Mouse (Mus musculus): Measurements from ENCODE around the gene Odf2l. TPM values are rescaled to one million over a fixed set of nuclear protein-coding genes. Genes with fewer than 3 reads are reported as not detected.

Gene Odf2l
- 24.8 and 26.6 TPM in 2 replicates for polyA plus RNA-seq (2016; fragmentation: Nextera tagmentation; extraction: Ambion mirVana)

DNA sequence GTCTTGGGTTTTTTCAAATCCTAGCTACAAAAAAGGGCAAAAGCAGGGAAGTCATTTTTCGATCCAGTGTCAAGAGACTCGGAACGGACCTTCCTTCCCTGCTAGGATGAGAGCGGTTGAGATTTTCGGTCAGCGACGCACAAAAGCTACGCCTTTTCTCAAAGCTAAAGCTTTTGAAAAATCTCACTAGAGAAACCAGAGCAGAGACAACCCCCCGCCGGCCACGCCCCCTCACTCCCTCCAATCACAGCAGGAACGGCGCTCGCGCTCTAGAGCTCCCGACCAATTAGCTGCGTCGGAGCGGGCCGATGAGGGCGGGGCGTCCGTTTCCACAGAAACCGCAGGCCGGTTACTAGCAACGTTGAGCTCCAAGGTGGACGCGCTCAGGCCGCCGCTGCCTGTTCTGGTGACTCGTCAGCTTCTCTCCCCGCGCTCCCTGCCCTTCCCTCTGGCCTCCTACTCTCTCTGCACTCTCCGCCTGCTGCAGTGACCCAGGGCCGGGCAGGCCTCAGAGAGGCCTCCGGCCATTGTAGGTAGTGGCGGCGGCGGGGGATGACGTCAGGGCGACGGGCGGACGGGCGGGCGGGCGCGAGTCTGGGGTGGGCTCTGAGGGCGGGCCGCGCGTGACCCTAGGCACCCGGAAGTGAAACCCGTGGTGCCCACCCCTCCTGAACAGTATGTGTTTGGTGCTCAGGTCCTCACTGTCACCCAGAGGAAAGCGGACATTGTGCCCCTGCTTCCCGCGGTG is at the start of gene Odf2l:
Gene Odf2l, plus strand, starts transcription at position 335 of the 748 bp plus-strand sequence.
- peak within 1 kb of the TSS; percentile 75 for H3K4me2 ChIP-seq (replicated peaks)
- WGBS = under 1% methylated on average over 54 of the region's 57 CpGs
- H3K4me1 ChIP-seq = peaks cover 9% of the 10 kb centered on the region; the same call in 1 of the 2 replicates

DNA sequence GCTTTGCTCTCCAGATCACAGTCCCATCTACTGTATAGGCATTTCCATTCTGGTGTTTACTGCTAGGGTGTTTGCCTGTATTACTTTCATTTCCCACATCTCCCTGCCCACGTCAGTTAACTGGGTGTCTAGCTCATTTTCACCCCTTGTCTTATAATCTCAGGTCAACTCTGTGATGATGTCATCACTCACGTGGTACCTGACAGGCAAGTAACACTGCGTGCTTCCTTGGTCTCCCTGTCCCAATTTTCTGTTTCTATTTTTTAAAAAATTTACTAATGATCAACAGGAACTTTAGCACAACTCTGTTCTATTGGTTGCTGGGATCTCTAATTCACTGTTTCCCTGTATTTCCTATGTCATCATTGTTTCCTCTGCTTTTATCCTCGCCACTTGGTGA is 49.4 kb upstream of the Odf2l start:
- H3K4me3 ChIP-seq = no peak overlapping the region
- 86% methylated on average over 4 of the region's 4 CpGs for WGBS
- no peak for ATAC-seq (ENCODE audit: low FRiP score)

More for the DNA sequence above, at the start of gene Odf2l:
- no peaks in the 10 kb centered on the region for H3K36me3 ChIP-seq
- H3K27me3 ChIP-seq = no peaks in the 10 kb centered on the region
- peak within 1 kb of the TSS; percentile 97 for H3K27ac ChIP-seq
- peak; percentile 99 for ATAC-seq (ENCODE audit: low FRiP score)
- no peaks in the 10 kb centered on the region for H3K9me3 ChIP-seq (replicated peaks)
- H3K4me3 ChIP-seq = peak within 1 kb of the TSS; percentile 72
- H3K9ac ChIP-seq = peak within 1 kb of the TSS; percentile 81

DNA sequence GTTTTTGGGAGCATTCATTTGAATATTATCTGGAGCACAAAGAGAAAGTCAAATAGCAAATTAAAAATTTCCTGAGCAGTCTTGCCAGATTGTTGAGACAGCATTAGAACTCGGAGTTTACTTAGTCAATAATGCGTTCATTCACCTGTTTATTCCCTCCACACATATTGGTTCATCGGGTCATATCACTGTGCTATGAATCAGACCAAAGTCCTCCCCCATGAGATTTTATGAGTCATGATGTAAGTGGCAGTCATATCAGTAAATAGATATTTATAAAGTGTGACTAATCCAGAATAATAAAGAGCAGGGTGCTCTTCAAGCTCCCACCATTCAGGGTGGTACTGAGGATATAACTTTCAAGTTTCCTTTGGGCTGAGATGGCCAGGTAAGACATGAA is 46.0 kb upstream of the Odf2l start:
- WGBS = 95% methylated on average over 3 of the region's 3 CpGs

More for the DNA sequence above, 49.4 kb upstream of the Odf2l start:
- no peak overlapping the region for H3K9ac ChIP-seq
- no peak overlapping the region for H3K4me2 ChIP-seq (replicated peaks)
- H3K9me3 ChIP-seq (replicated peaks) = no peaks in the 10 kb centered on the region
- no peaks in the 10 kb centered on the region for H3K27me3 ChIP-seq
- no peaks in the 10 kb centered on the region for H3K4me1 ChIP-seq
- H3K36me3 ChIP-seq = no peaks in the 10 kb centered on the region
- H3K27ac ChIP-seq = no peak overlapping the region

DNA sequence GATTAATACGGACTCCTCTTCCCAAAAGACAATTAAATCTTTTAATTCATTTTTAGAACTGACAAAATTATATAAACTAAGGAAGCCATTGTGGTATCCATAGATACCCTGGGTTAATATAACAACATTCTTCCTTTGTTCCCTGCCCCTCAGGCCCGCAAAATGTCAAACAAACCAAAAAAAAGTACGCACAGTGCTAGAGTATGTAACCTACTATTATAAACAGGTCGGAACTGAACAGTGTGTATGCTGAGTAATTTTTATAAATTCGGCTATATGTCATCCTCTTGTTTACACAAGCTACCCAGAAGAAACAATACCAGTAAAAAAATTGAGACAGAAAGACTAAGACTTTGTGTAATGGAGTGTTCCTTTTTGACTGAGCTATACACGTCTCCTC is 40.0 kb upstream of the Odf2l start:
- Histone ChIP-seq H3K9me3 (replicated peaks) (no peaks in the 10 kb centered on the region), H3K4me1 (no peaks in the 10 kb centered on the region), H3K9ac (no peak overlapping the region), H3K27ac (no peak overlapping the region), H3K27me3 (no peaks in the 10 kb centered on the region), H3K36me3 (no peaks in the 10 kb centered on the region), H3K4me2 (replicated peaks) (no peak overlapping the region), H3K4me3 (no peak overlapping the region)
- 85% methylated on average over 6 of the region's 6 CpGs for WGBS
- no peak for ATAC-seq (ENCODE audit: low FRiP score)

More for the DNA sequence above, 46.0 kb upstream of the Odf2l start:
- Histone ChIP-seq H3K27ac (no peak overlapping the region), H3K4me3 (no peak overlapping the region), H3K36me3 (no peaks in the 10 kb centered on the region), H3K4me1 (no peaks in the 10 kb centered on the region), H3K4me2 (replicated peaks) (no peak overlapping the region), H3K27me3 (no peaks in the 10 kb centered on the region), H3K9me3 (replicated peaks) (no peaks in the 10 kb centered on the region), H3K9ac (no peak overlapping the region)
- ATAC-seq (ENCODE audit: low FRiP score) = no peak

DNA sequence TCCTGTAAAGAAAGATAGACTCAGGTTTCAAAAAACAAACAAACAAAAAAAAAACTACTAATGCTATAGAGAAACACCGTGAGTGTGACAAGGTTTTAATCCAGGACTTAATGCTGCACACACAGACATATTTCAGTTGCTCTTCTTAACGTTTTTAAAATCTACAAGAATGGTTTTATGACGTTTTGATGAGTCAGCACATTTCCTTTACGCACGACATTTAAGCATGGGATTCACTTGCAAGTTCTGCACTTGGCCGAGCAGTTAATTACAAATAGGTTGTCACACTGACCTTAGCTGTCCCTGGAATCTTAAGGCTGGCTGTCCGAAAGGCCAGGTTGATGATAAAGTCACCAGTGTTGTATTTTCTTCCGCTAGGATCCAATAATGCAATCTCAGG is 37.5 kb upstream of the Odf2l start:
- no peak overlapping the region for H3K9ac ChIP-seq
- H3K4me2 ChIP-seq (replicated peaks) = no peak overlapping the region
- no peak overlapping the region for H3K27ac ChIP-seq
- H3K4me3 ChIP-seq = no peak overlapping the region
- no peaks in the 10 kb centered on the region for H3K36me3 ChIP-seq
- no peaks in the 10 kb centered on the region for H3K9me3 ChIP-seq (replicated peaks)
- no peaks in the 10 kb centered on the region for H3K27me3 ChIP-seq
- 82% methylated on average over 8 of the region's 8 CpGs for WGBS
- no peak for ATAC-seq (ENCODE audit: low FRiP score)
- H3K4me1 ChIP-seq = no peaks in the 10 kb centered on the region

DNA sequence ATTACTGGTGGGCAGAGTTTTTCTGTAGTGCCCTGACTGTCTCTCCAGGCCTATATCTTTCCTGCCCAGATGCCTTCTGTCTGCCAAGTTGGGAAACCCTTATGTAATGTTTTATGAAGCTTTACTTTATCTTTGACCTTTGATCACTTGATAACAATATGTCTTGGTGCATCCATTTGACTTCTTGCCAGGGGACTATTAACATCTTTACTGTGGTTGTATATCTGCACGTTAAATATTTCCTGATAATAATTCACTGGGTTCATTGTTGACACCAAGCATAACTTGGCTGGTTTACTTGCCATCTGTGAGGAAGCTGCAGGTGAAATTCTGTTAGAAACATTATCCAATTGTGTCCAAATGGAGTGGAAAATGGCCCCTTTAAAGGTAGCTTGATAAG is 35.3 kb upstream of the Odf2l start:
- Histone ChIP-seq H3K36me3 (no peaks in the 10 kb centered on the region), H3K27ac (no peak overlapping the region), H3K9me3 (replicated peaks) (no peaks in the 10 kb centered on the region), H3K4me3 (no peak overlapping the region), H3K4me2 (replicated peaks) (no peak overlapping the region), H3K9ac (no peak overlapping the region), H3K4me1 (no peaks in the 10 kb centered on the region), H3K27me3 (no peaks in the 10 kb centered on the region)
- WGBS = 93% methylated on average over 1 of the region's 1 CpGs
- ATAC-seq (ENCODE audit: low FRiP score) = no peak

DNA sequence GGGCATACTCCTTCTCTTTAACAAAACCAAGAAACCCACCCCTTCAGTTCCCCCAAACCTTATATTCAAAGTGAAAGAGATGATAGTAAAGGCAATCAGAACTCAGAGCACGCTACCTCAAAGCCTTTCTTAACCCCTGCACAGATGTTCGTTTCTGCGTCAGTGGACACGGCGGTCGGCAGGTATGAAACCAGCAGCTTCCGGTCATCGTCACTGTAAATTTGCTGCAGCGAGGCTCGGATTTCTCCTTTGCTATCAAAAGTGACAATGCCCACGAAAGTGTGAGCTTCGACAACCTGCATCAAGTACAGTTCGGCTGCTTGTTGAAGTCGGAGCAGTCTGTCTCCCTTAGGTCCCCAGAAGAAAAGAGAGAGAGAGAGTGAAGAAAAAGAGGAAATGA is 32.2 kb upstream of the Odf2l start:
- Histone ChIP-seq H3K4me2 (replicated peaks) (no peak overlapping the region), H3K36me3 (no peaks in the 10 kb centered on the region), H3K9ac (no peak overlapping the region), H3K9me3 (replicated peaks) (no peaks in the 10 kb centered on the region), H3K4me1 (no peaks in the 10 kb centered on the region), H3K4me3 (no peak overlapping the region), H3K27me3 (no peaks in the 10 kb centered on the region), H3K27ac (no peak overlapping the region)
- no peak for ATAC-seq (ENCODE audit: low FRiP score)
- 94% methylated on average over 14 of the region's 14 CpGs for WGBS

DNA sequence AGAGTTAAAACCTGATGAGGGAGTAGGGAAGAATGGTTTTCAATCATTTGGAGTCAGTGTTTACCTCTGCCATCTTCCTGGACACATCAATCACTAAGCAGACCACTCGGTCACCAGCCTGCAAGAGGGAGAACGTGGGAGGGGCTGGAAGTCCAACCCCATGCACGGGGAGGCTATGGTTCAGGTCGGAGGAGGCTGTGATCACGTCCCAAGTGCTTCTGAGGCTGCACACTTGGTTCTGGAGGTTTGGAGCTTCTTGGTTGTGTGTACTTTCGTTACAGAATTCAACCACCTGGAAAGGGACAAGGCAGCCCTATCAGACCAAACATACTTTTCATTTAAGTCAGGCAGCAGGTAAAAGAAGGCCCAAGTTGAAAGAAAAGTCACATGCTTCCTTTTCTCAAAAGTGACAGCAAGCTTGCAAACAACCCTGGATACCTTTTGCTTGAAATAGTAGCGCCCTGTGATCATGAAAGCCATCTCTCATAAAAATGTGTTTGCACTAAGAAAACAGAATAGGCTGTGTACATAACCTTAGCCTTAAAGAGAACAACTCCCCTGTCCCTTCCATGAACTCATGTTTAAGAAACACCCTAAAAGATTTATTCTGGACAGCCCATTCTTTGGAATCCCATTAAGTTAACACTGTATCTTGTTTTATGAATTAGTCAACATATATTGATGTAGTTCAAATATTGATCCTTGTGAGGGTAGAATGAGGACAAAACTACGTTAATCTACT is 30.4 kb upstream of the Odf2l start:
- H3K4me2 ChIP-seq (replicated peaks) = no peak overlapping the region
- no peak for ATAC-seq (ENCODE audit: low FRiP score)
- WGBS = 79% methylated on average over 8 of the region's 8 CpGs
- H3K9me3 ChIP-seq (replicated peaks) = no peaks in the 10 kb centered on the region
- H3K36me3 ChIP-seq = no peaks in the 10 kb centered on the region
- no peak overlapping the region for H3K4me3 ChIP-seq
- no peak overlapping the region for H3K9ac ChIP-seq
- no peaks in the 10 kb centered on the region for H3K27me3 ChIP-seq
- H3K4me1 ChIP-seq = no peaks in the 10 kb centered on the region
- H3K27ac ChIP-seq = no peak overlapping the region

DNA sequence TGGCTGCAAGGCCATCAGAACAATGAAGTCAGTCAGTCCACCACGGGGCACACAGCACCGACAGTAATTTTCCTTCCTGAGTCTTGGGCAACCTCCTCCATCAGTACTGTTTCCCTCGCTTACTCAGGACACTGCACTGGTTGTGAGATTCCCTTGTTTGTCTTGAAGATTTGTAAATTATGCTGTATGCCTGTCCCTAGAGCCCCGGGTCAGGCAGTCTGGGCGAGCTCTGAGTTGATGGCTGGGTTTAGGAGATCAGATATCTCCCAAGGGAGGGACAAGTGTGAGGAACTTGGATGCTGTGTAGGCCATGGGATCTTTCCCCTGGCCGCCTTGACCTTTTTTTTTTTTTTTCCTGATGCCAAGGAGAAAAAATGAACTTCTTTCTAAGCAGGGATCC is 19.1 kb upstream of the Odf2l start, which contains the start of gene Clca2:
Gene Clca2, minus strand, starts transcription at position 153 of the 400 bp plus-strand sequence.
- no peak for ATAC-seq (ENCODE audit: low FRiP score)
- 74% methylated on average over 6 of the region's 6 CpGs for WGBS
- no peaks in the 10 kb centered on the region for H3K9me3 ChIP-seq (replicated peaks)
- H3K9ac ChIP-seq = no peak within 1 kb of the TSS
- H3K27me3 ChIP-seq = no peaks in the 10 kb centered on the region
- H3K36me3 ChIP-seq = no peaks in the 10 kb centered on the region
- H3K4me2 ChIP-seq (replicated peaks) = no peak within 1 kb of the TSS
- no peaks in the 10 kb centered on the region for H3K4me1 ChIP-seq
- H3K27ac ChIP-seq = no peak within 1 kb of the TSS
- H3K4me3 ChIP-seq = no peak within 1 kb of the TSS

DNA sequence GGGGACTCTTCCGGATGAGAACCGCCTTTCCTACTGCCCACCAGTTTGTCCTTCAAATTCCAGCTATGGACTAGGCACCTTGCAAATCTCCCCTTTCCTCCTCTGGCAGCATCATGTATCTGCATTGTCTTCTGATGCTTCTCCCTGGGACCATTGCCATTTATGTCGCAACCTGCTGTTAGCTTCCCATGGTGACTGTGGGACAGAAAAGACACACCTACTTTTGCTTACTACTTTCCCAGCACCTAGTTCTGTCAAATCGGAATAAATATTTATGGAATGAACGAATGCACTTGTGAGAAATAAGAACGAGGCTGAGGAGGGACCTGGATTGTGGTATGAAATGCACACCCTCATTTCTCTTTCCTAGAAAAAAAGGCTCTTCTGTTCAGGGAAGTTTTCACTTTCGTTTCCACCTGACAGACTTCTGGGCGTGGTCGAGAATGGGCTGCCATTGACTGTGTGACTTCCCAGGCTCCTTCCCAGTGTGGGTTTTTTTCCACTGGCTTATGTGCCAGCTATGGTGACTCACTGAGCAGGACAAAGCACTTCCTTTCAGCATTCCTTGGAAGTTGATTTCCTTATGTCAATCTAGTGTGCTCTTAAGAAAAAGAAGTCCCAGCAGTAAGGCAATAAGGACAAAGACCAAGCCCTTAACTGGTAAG is 16.4 kb upstream of the Odf2l start:
- H3K4me1 ChIP-seq = no peaks in the 10 kb centered on the region
- 80% methylated on average over 9 of the region's 9 CpGs for WGBS
- ATAC-seq (ENCODE audit: low FRiP score) = no peak
- no peaks in the 10 kb centered on the region for H3K27me3 ChIP-seq
- H3K9ac ChIP-seq = no peak overlapping the region
- H3K4me2 ChIP-seq (replicated peaks) = no peak overlapping the region
- H3K36me3 ChIP-seq = no peaks in the 10 kb centered on the region
- no peak overlapping the region for H3K27ac ChIP-seq
- no peaks in the 10 kb centered on the region for H3K9me3 ChIP-seq (replicated peaks)
- H3K4me3 ChIP-seq = no peak overlapping the region

DNA sequence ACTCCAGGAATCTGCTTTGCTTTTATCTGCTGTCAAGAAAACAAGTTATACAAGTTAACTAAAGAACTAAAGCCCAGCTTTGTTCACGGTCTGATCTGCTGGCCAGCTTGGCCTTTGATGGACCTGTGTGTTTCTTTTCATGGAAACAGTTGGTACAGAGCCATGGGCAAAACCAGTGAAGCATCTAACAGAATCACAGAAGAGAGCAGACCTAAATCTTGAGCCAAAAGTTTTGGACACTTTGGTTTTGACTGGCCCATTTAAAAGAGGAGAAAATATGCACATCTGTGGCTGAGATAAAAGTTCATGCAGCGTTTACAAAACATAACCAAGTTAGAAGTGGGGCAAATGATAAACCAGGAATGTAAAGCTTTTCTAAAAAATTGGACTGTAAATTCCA is 15.1 kb upstream of the Odf2l start:
- WGBS = 92% methylated on average over 2 of the region's 2 CpGs
- H3K4me2 ChIP-seq (replicated peaks) = no peak overlapping the region
- no peaks in the 10 kb centered on the region for H3K9me3 ChIP-seq (replicated peaks)
- H3K4me1 ChIP-seq = no peaks in the 10 kb centered on the region
- ATAC-seq (ENCODE audit: low FRiP score) = no peak
- H3K27ac ChIP-seq = no peak overlapping the region
- H3K4me3 ChIP-seq = no peak overlapping the region
- H3K36me3 ChIP-seq = no peaks in the 10 kb centered on the region
- H3K9ac ChIP-seq = no peak overlapping the region
- no peaks in the 10 kb centered on the region for H3K27me3 ChIP-seq

DNA sequence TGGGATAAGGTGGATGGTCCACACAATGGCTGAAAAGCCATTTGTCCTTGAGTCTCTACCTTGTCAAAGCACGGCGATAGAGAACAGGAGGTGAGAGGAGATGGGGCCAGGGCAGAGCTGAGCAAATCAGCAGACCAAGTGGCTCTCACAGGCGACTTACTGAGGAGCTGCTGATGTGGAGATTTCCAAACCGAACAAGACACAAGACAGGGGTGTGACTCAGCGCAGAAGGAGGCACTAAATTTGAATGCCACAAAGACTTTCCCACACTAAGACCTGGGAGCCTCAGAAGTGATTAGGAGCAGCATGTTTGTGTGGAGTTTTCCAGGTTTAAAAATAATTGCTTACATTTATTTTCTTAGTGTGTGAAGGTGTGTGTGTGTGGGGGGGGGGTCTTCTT is 14.6 kb upstream of the Odf2l start:
- WGBS = 76% methylated on average over 5 of the region's 5 CpGs
- no peak overlapping the region for H3K4me3 ChIP-seq
- H3K9me3 ChIP-seq (replicated peaks) = no peaks in the 10 kb centered on the region; the same call in 1 of the 2 replicates
- H3K9ac ChIP-seq = no peak overlapping the region
- H3K27ac ChIP-seq = no peak overlapping the region
- no peaks in the 10 kb centered on the region for H3K36me3 ChIP-seq
- no peak for ATAC-seq (ENCODE audit: low FRiP score)
- H3K4me1 ChIP-seq = no peaks in the 10 kb centered on the region
- no peaks in the 10 kb centered on the region for H3K27me3 ChIP-seq
- H3K4me2 ChIP-seq (replicated peaks) = no peak overlapping the region

Data from hindbrain, embryonic 12.5 days (tissue).